Mouse (Mus musculus) heart, postnatal 0 days (tissue): ENCODE measurements at regions not wholly inside any gene's neighbourhood (a gene's known extent, or its start where the extent isn't known, plus 50 kb on each side); places are given as distances from the start of the nearest gene placed in this dataset.

Experiments
- ATAC-seq: fragments of 200-750 bp; cut with Nextera tagmentation; 2 replicates; pipeline ENCODE4 v1.8.0; 2017; ENCODE audit warnings: low read depth, moderate number of reproducible peaks, moderate library complexity; ENCODE audit not compliant: insufficient read depth
- DNase-seq: peaks from one replicate; pipeline ENCODE4 v3.0.0-alpha.2; 2016; ENCODE audit warnings: low spot score
- H3K27ac ChIP-seq: fragments of 300-500 bp; sonication (generic); 2 replicates; pipeline ENCODE4 v1.5.1; 2014; ENCODE audit warnings: low read depth, mild to moderate bottlenecking
- H3K27me3 ChIP-seq: fragments of 300-500 bp; sonication (generic); 2 replicates; pipeline ENCODE4 v1.6.1; 2014; ENCODE audit warnings: low read length, mixed read lengths; ENCODE audit not compliant: control insufficient read depth, insufficient read depth
- H3K36me3 ChIP-seq: fragments of 300-500 bp; sonication (generic); replicated peaks from 2 replicates; pipeline ENCODE4 v1.6.1; 2014; ENCODE audit warnings: low read length, mixed read lengths; ENCODE audit not compliant: control insufficient read depth, insufficient read depth
- H3K4me1 ChIP-seq: fragments of 300-500 bp; sonication (generic); 2 replicates; pipeline ENCODE4 v1.6.1; 2014; ENCODE audit warnings: antibody characterized with exemption; ENCODE audit not compliant: control insufficient read depth, insufficient read depth
- H3K4me2 ChIP-seq: fragments of 300-500 bp; sonication (generic); 2 replicates; pipeline ENCODE4 v1.6.1; 2014; ENCODE audit warnings: low read depth, mild to moderate bottlenecking, low read length, moderate library complexity
- H3K4me3 ChIP-seq: fragments of 300-500 bp; sonication (generic); 2 replicates; pipeline ENCODE4 v1.5.1; 2014; ENCODE audit warnings: low read depth, low read length
- H3K9ac ChIP-seq: fragments of 300-500 bp; sonication (generic); replicated peaks from 2 replicates; pipeline ENCODE4 v1.6.1; 2014; ENCODE audit warnings: low read depth, low read length, mixed read lengths
- H3K9me3 ChIP-seq: fragments of 300-500 bp; sonication (generic); replicated peaks from 2 replicates; pipeline ENCODE4 v1.6.1; 2016; ENCODE audit warnings: low read length; ENCODE audit not compliant: control insufficient read depth
- CTCF ChIP-seq: IDR thresholded peaks from 2 replicates; pipeline ENCODE4 v1.5.1; 2016; ENCODE audit warnings: antibody characterized with exemption, control low read depth, low read depth
- EP300 ChIP-seq: IDR thresholded peaks from 2 replicates; pipeline ENCODE4 v1.6.1; 2016; ENCODE audit warnings: antibody characterized with exemption, low read depth
- WGBS: fragments of 180-500 bp; shearing (Covaris S2); extraction: QIAGEN DNeasy Blood & Tissue Kit; methylation state at CpG from one replicate; pipeline ENCODE4 v1.1.7; 2014; 5-methylcytosine and 5-hydroxymethylcytosine counted together

GRCm38 (mm10) chr4:106209465-106209864, 106.5 kb upstream of the Usp24 start:
- no peaks in the 10 kb centered on the region for H3K4me1 ChIP-seq
- ATAC-seq (no peak), DNase-seq (no peak)
- no peak overlapping the region for H3K4me3 ChIP-seq
- H3K9ac ChIP-seq, result no peak overlapping the region
- H3K4me2 ChIP-seq, result no peak overlapping the region
- WGBS, result 55% methylated on average over 11 of the region's 11 CpGs
- H3K36me3 ChIP-seq, result no peaks in the 10 kb centered on the region
- TF ChIP-seq EP300, result no peak
- no peak for TF ChIP-seq CTCF
- no peaks in the 10 kb centered on the region for H3K9me3 ChIP-seq
- H3K27me3 ChIP-seq, result no peaks in the 10 kb centered on the region
- H3K27ac ChIP-seq, result no peak overlapping the region

DNA sequence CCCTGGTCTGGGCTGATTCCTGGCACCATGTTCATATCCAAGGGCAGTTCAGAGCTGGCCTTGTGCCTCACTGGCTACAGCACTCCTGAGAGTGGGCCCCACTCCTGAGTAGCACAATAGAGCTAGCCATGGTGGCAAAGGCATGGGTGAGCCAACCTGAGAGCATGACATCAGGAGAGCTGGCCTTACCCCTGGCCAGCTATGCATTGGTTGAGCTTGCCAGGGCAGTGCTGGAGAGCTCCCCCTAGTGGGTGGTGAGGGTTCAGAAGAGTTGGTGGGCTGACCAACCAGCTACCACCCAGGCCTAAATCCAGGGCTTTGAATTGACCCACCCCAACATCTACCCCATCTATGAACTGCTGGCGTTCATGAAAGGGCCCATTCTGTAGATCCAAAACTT, 106.0 kb upstream of the Usp24 start:
- Histone ChIP-seq H3K36me3 (no peaks in the 10 kb centered on the region), H3K4me3 (no peak overlapping the region), H3K27ac (no peak overlapping the region), H3K4me2 (no peak overlapping the region), H3K9ac (no peak overlapping the region), H3K4me1 (no peaks in the 10 kb centered on the region), H3K27me3 (no peaks in the 10 kb centered on the region), H3K9me3 (no peaks in the 10 kb centered on the region)
- DNase-seq (no peak), ATAC-seq (no peak)
- TF ChIP-seq EP300 (no peak), CTCF (no peak)
- WGBS, result 100% methylated on average over 1 of the region's 1 CpGs

DNA sequence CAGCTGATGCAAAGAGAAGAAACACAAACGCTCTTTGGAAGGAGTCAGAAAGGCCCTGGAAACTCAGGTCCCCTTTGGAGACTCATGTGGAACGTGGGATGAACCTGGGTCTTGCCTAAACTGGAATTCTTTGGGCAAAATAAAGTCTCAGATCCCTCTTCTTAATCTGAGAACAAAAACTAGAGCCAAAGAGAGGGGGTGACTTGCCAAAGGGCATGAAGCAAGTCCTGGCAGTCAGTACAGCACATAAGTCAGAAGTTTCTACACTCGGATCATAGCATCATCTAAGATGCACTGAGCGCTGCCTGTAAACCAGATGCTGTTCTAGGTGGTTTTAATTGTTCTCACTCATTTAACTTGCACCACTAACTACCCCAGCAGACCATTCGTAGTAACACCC, 101.8 kb upstream of the Usp24 start:
- Histone ChIP-seq H3K4me3 (no peak overlapping the region), H3K4me2 (no peak overlapping the region), H3K27me3 (no peaks in the 10 kb centered on the region), H3K9me3 (no peaks in the 10 kb centered on the region), H3K27ac (no peak overlapping the region), H3K9ac (no peak overlapping the region), H3K4me1 (no peaks in the 10 kb centered on the region), H3K36me3 (no peaks in the 10 kb centered on the region)
- DNase-seq (no peak), ATAC-seq (no peak)
- WGBS, result 85% methylated on average over 5 of the region's 5 CpGs
- TF ChIP-seq CTCF (no peak), EP300 (no peak)

DNA sequence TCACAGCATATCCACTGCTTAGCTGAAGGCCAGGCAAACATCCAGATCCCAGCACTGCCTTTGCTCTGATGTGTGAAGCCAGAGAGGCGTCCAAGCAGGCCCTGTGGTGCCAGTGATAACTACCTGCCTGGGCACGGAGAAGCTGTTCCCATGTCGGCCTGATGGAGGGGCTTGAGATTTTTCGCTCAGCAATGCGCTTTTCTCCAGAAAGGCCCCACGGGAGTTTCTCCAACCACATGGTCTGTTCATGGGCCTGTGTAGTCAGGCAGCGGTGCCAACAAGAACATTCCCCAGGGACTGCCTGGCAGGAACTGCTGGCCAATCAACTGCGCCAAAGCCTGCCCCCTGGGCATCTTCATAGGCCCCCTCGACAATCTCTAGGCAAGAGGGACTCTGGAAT, 95.4 kb upstream of the Usp24 start:
- no peak overlapping the region for H3K27ac ChIP-seq
- no peaks in the 10 kb centered on the region for H3K27me3 ChIP-seq
- H3K9ac ChIP-seq, result no peak overlapping the region
- no peak overlapping the region for H3K4me2 ChIP-seq
- no peaks in the 10 kb centered on the region for H3K36me3 ChIP-seq
- no peak overlapping the region for H3K4me3 ChIP-seq
- ATAC-seq, result no peak
- WGBS, result 79% methylated on average over 9 of the region's 9 CpGs
- no peaks in the 10 kb centered on the region for H3K4me1 ChIP-seq
- no peak for DNase-seq
- H3K9me3 ChIP-seq, result no peaks in the 10 kb centered on the region
- TF ChIP-seq EP300 (no peak), CTCF (no peak)

DNA sequence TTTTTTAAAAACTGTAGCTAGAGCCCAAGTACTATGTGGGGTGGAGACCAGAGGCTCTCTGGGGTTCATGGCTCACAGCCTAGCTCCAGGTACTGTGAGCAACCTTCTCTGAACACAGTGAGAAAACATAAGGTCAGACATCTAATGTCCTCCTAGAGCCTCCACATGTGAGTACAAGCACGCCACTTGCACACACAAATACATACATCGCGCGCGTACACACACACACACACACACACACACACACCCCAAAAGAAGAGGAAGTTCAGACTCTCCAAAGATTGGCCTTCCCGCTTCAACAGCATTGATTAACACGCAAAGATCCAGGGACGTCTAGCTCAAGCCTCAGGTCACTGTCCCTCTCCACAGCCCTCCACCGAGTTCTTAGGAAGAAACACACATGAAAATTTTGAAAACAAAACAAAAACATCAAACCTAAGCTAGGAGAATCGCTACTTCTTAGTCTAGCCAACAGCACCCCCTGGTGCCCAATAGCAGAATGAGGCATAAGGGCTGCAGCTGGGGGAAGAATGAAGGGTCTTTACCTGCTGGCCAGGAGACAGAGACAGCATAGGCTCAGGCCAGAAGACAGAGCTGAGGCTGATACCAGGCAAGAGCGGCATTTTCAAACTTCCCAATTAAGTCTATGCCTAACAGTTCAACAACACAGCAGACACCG, 90.7 kb upstream of the Usp24 start:
- Histone ChIP-seq H3K27ac (no peak overlapping the region), H3K4me2 (0 out of 2 replicates have a peak overlapping the region, but pooled peaks have one; percentile 24), H3K9ac (no peak overlapping the region), H3K9me3 (no peaks in the 10 kb centered on the region), H3K4me3 (no peak overlapping the region), H3K27me3 (no peaks in the 10 kb centered on the region), H3K4me1 (no peaks in the 10 kb centered on the region), H3K36me3 (no peaks in the 10 kb centered on the region)
- no peak for TF ChIP-seq EP300
- TF ChIP-seq CTCF, result peak; percentile 75
- ATAC-seq (no peak; the same call in 1 of the 2 replicates), DNase-seq (peak; percentile 29)
- WGBS, result 43% methylated on average over 12 of the region's 12 CpGs

DNA sequence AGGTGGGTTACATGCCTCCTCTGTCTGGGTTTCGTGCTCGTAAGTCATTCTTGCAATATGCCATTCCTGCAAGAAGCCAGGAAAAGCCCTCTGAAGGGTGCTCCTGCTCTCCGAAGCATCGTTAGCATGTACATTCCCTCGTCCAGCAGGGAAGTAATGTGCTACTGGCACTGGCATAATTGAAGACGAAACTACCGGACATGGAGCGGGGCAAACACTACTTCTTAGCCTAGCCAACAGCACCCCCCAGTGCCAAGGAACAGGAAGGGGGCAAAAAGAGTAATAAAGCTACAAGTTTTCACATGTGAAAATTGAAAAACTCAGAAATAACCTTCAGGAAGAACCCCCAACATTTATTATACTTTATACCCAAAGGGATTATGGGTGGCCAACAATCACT, 88.6 kb upstream of the Usp24 start:
- ATAC-seq (no peak), DNase-seq (no peak)
- H3K4me1 ChIP-seq, result no peaks in the 10 kb centered on the region

More for the DNA sequence above, 88.6 kb upstream of the Usp24 start:
- H3K9ac ChIP-seq, result no peak overlapping the region
- no peaks in the 10 kb centered on the region for H3K36me3 ChIP-seq
- 62% methylated on average over 8 of the region's 8 CpGs for WGBS
- 0 out of 2 replicates have a peak, but pooled peaks have one; percentile 15 for TF ChIP-seq CTCF
- no peak for TF ChIP-seq EP300
- H3K27me3 ChIP-seq, result no peaks in the 10 kb centered on the region
- no peaks in the 10 kb centered on the region for H3K9me3 ChIP-seq
- no peak overlapping the region for H3K27ac ChIP-seq
- no peak overlapping the region for H3K4me2 ChIP-seq
- no peak overlapping the region for H3K4me3 ChIP-seq
